Mouse (Mus musculus) cortical plate, adult 2 months (tissue): ENCODE results near the gene Olfr743.

Source experiments
- CTCF ChIP-seq: fragments of 200-500 bp; IDR thresholded peaks from 2 replicates; pipeline ENCODE4 v1.5.1; 2011; ENCODE audit warnings: mild to moderate bottlenecking, control low read depth, low read length; ENCODE audit not compliant: insufficient read depth; ENCODE audit errors: extremely low read depth
- POLR2A ChIP-seq: fragments of 200-500 bp; IDR thresholded peaks from 2 replicates; pipeline ENCODE4 v1.6.1; 2011; ENCODE audit warnings: mild to moderate bottlenecking, low read length, control low read depth; ENCODE audit not compliant: insufficient read depth; ENCODE audit errors: extremely low read depth

- TF ChIP-seq CTCF (no peak), POLR2A (no peak)
Measured at GRCm38 (mm10) chr14:50478406-50478805, 43.2 kb upstream of the Olfr743 start.
